Mouse (Mus musculus) right cerebral cortex, postnatal 25 days (tissue): ENCODE measurements around the gene Slmap.
"Not testable (repeated sequence)": the region's sequence is repeated elsewhere in the genome, so short reads cannot be mapped to it uniquely, and the experiment has no call there.

Source experiments
- DNase-seq: peaks from one replicate; pipeline ENCODE4 v3.0.0; 2022

Slmap gene

GRCm38 (mm10) chr14:26534757-26535479, at the start of gene Slmap:
Slmap (minus strand) TSS chr14:26534931.
- DNase-seq: peak; percentile 99

GRCm38 (mm10) chr14:26583645-26584044, 48.9 kb upstream of the Slmap start:
- no peak for DNase-seq

- DNase-seq: peak; percentile 88
Measured at GRCm38 (mm10) chr14:26579346-26580343, 44.9 kb upstream of the Slmap start.

- DNase-seq: no peak
Measured at GRCm38 (mm10) chr14:26578791-26579191, 44.1 kb upstream of the Slmap start.

GRCm38 (mm10) chr14:26576255-26576780, 41.6 kb upstream of the Slmap start:
- no peak for DNase-seq

GRCm38 (mm10) chr14:26573556-26573955, 38.8 kb upstream of the Slmap start, which contains the start of gene Dennd6a:
Dennd6a (plus strand) TSS chr14:26573856.
- not testable (repeated sequence) for DNase-seq

- no peak for DNase-seq
Measured at GRCm38 (mm10) chr14:26571951-26572675, 37.4 kb upstream of the Slmap start.

- no peak for DNase-seq
Measured at GRCm38 (mm10) chr14:26569880-26570279, 35.1 kb upstream of the Slmap start.

- DNase-seq: no peak
Measured at GRCm38 (mm10) chr14:26562247-26562646, 27.5 kb upstream of the Slmap start.

GRCm38 (mm10) chr14:26558536-26558935, 23.8 kb upstream of the Slmap start:
- DNase-seq: peak; percentile 27

- DNase-seq: no peak
Measured at GRCm38 (mm10) chr14:26557581-26557980, 22.9 kb upstream of the Slmap start.

GRCm38 (mm10) chr14:26552853-26553252, 18.1 kb upstream of the Slmap start:
- no peak for DNase-seq

GRCm38 (mm10) chr14:26552441-26552840, 17.7 kb upstream of the Slmap start:
- no peak for DNase-seq

GRCm38 (mm10) chr14:26550712-26551111, 16.0 kb upstream of the Slmap start:
- DNase-seq: no peak

GRCm38 (mm10) chr14:26547516-26548488, 13.1 kb upstream of the Slmap start:
- DNase-seq: no peak

- DNase-seq: no peak
Measured at GRCm38 (mm10) chr14:26542136-26542535, 7.4 kb upstream of the Slmap start.

GRCm38 (mm10) chr14:26540577-26540976, 5.8 kb upstream of the Slmap start:
- no peak for DNase-seq

GRCm38 (mm10) chr14:26539241-26539640, 4.5 kb upstream of the Slmap start:
- DNase-seq: no peak

- no peak for DNase-seq
Measured at GRCm38 (mm10) chr14:26533821-26534756, 642 bp downstream of the Slmap start.

GRCm38 (mm10) chr14:26533267-26533666, 1.5 kb downstream of the Slmap start:
- DNase-seq: peak; percentile 14
